Mouse (Mus musculus) midbrain, embryonic 14.5 days (tissue): ENCODE data around the gene Actr8. TPM values are rescaled to one million over a fixed set of nuclear protein-coding genes. Genes with fewer than 3 reads are reported as not detected.

Experiments
- microRNA-seq: library from miRNA; unstranded; fragments of <30 nt; microRNA quantifications from one replicate; pipeline ENCODE4, GENCODE M21; 2016
- polyA plus RNA-seq: library from polyadenylated mRNA; unstranded; fragments of >200 nt; fragmentation: Nextera tagmentation; extraction: Ambion mirVana; gene quantifications from 2 replicates; pipeline ENCODE4 v1.2.1, GENCODE M21; 2014

Gene Actr8
- polyA plus RNA-seq, 1 experiment from 2014 or later, result 63.8 TPM

Small RNAs within 50 kb of the gene (microRNA-seq; reads per million reads assigned to microRNA genes)
- gene Mir6947, result 0.44 reads per million

Other genes with a start within 250 kb of the Actr8 start
- 356 and 457 TPM in 2 replicates for gene Selenok, start 10.0 kb upstream of the Actr8 start, polyA plus RNA-seq
- 1.1 and 1.3 TPM in 2 replicates for gene Il17rb, start 30.6 kb downstream of the Actr8 start, polyA plus RNA-seq
- gene Chdh, start 30.7 kb downstream of the Actr8 start, polyA plus RNA-seq, result 0.21 and 0.45 TPM in 2 replicates